Mouse (Mus musculus) hindlimb bud, embryonic 11.5 days (tissue): ENCODE measurements at regions not wholly inside any gene's neighbourhood (a gene's known extent, or its start where the extent isn't known, plus 50 kb on each side); places are given as distances from the start of the nearest gene placed in this dataset.

Source experiments
- DNase-seq: peaks from one replicate; pipeline ENCODE4 v3.0.0-alpha.2; 2012; ENCODE audit warnings: low read depth, low spot score; ENCODE audit errors: extremely low spot score

DNA sequence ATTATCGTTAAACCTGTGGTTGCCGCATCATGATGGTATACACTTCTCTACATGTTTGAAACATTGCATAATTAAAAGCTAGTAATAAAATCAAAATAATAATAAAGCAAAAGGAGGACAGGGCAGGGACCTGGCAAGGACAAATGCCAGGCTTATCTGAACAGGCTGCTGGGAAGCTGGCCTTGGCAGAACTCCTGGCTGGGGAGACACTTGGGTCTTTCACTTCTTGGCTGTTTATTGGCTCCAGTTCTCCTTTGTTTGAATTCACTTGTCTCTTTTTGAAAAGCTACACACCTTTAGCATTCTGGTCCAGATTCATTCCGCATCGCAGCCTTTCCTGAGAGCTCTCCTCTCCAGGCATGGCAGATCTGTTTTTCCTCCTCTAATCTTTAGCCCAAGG is 91.6 kb upstream of the Nckap5 start:
- no peak for DNase-seq

DNA sequence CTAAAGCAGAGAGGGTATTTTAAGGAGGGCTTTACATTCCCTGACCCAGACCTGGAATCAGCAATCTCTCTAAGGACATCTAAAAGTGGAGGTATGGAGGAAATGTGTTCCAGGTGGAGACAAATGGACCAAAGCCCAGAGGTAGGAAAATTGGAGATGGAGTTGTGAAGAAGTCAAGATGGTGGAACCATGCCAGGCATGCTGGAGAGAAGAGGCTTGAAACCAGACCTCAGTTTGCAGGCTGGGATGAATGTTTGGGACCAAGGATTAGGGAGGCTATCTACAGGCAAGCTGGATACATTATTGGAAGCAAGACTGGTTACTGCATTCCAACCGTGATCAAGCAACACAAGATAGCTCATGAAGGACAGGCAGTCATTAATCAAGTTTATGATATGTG is 88.3 kb upstream of the Nckap5 start:
- DNase-seq = no peak

DNA sequence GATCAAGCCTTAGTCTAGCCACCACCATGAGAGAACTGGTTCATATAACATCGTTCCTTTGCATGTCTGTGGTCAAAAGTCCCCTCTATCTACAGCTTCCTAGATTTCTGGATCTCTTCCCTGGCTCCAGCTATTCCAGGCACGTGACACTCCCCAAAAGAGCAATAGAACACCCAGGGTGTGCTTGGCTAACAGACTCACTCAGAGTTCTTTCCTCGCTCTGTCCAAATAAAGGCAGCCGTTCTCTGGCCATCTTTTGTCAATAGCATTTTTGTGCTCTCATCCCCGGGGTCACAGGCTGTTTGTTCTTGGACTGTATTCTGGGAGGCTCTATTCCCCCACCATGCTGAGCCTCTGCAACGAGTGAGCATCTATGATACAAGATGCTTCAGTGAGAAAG is 87.3 kb upstream of the Nckap5 start:
- no peak for DNase-seq

DNA sequence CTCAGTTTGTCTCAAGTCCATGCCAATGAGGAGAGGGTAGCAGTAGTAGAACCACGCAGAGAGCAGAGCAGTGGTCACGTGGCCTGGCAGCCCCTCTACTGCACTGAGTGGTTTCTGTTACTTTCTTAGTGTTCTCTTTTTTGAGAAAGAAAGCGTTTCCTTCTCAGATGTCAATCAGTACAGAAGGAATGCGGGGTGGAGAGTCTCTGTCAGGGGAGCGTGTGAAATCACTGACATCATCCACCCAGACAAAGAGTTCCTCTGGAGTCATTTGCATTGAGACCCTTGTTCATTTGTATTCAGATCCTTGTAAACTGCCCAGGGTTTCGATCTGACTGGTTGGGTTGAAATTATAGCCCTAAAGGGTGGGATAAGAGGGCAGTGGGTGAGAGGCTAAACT is 85.8 kb upstream of the Nckap5 start:
- no peak for DNase-seq

DNA sequence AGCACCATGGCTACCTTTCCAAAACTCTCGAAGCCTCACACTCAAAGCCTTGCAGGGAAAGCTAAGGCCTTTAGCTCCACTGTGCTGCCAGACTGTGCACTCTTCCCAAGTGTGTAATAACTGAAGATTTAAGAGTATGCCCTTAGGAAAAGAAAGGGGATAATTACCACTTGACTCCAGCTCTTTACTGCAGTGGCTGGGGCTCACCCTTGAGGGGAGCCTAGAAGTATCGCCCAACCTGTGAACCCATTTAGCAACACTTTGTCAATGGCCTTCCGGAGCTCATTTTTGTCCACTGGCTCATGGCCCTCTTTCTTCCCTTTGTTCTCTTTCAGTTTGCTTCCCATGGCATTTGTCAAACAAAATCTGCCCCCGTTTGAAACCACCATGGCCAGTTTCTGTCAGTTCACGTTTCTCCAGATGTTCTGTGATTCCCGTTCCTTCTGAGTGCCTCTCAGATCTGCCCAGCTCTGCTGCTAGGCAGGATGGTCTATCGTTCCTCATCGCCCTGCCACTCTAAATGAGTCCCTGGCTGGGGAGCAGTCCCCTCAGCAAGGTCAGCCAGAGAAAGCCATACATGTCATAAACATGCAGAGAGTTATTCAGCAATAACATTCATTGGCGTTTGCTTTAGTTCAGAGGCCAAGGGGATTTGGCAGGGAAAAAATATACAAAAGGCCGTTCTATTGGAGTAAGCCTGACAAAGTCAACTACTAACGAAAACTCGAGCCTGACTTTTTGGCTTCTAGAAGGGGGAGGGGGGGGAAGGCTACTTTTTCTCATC is 80.9 kb upstream of the Nckap5 start:
- DNase-seq = no peak

DNA sequence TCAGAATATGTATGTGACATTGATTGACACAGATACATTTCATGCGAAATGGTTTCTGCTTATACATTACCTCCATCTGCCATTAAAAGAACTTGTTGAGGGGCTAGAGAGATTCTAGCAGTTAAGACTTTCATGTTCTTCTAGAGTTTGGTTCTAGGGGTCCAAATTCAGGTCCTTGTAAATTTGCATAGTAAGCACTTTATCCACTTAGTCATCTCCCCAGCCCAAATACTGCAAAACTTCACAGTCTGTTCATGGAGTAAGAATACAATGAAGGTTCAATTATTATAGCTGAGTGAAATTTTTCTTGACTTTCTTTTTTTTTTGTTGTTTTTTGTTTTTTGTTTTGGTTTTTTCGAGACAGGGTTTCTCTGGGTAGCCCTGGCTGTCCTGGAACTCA is 76.8 kb upstream of the Nckap5 start:
- no peak for DNase-seq

DNA sequence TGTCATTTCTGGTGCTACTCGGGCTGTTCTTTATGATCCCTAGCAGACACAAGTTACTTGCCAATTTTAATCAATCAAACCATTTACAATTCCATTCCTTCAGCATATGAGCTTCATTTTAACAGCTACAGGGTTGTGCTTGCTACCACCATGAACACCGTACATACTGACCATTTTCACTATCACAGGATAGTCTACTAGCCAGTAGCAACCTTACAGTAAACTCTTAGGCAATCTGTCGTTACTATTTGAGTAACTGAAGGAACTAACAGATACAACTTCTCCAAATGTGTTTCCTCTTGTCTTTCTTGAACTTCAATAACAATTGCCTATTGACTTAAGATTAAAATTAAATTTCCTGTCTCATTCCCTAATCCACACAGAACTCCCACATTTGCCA is 67.9 kb upstream of the Nckap5 start:
- DNase-seq = no peak

DNA sequence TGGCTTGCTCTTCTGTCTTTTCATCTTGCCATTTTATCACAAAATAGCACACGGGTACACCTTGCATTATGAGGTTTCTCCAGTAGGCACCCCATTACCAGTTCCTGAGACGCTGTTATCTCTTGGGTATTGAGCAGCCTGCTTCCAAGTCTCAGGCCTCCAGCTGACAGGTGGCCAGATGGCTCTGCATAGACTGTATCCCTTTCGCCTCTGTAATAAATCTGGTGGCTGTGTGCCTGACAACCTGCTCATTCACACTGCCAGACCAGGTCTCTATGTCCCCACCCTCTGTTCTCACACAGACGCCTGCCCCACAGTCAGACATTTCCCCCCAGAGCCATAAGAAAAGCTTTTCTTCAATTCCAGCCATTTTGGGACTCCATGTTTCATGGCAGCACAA is 66.3 kb upstream of the Nckap5 start:
- DNase-seq = no peak

DNA sequence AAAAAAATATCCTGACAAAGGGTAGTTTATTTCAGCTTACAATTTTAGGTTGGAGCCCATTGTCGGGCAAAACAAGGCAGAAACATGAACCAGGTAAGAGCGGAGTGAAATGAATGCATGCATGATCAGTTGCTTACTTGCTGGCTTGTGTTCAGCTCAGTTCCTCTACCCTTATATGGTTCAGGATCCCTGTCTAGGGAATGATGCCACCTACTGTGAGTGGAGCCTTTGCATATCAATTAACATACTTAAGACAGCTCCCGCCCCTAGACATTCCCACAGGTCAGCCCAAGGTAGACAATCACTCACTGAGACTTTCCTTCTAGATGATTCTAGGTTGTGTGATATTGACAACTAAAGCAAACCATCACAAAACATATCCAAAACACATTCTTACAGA is 50.2 kb upstream of the Nckap5 start:
- no peak for DNase-seq
